Mouse (Mus musculus) testis, adult 2 months (tissue): Measurements from ENCODE around the gene Fam131a.

Experiments
- CTCF ChIP-seq: fragments of 200-500 bp; IDR thresholded peaks from 2 replicates; pipeline ENCODE4 v1.5.1; 2012; ENCODE audit warnings: low read depth, mild to moderate bottlenecking, inconsistent platforms, low read length, moderate library complexity; ENCODE audit not compliant: control insufficient read depth, insufficient read depth, insufficient replicate concordance
- POLR2A ChIP-seq: fragments of 200-500 bp; IDR thresholded peaks from 2 replicates; pipeline ENCODE4 v1.6.1; 2012; ENCODE audit warnings: low read depth, mild to moderate bottlenecking, inconsistent platforms, low read length, moderate library complexity; ENCODE audit not compliant: control insufficient read depth

DNA sequence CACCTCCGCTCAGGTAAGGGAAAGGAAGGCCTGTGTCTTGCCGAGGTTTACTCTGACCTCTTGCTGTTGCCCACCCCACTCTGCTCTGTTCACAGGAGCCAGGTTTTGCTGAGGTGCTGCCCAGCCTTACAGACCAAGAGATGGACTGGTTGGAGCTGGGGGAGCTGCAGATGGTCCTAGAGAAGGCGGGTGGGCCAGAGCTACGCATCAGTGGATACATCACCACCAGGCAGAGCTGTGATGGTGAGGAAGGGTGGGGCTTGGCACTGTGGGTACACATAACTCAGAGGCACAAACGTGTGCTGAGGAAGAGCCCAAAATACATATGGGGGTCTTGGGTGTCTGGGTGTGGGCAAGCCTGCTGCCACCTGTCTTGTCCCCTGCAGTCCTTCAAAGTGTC lies 42.6 kb downstream of the Fam131a start:
- no peak for TF ChIP-seq CTCF
- TF ChIP-seq POLR2A, result no peak
